Mouse (Mus musculus) megakaryocyte, adult 5-6 weeks (primary cell): ENCODE results near the gene Kdelc2. TPM values are rescaled to one million over a fixed set of nuclear protein-coding genes. Genes with fewer than 3 reads are reported as not detected.

Source experiments
- ATAC-seq: 2 replicates; pipeline ENCODE4 v1.8.0; 2016; ENCODE audit warnings: mild to moderate bottlenecking, inconsistent platforms; ENCODE audit not compliant: poor library complexity, severe bottlenecking
- total RNA-seq, 2 experiments: library from RNA; stranded (forward) in 1 of 2; stranded (reverse) in 1 of 2; fragments of 153-499, 151-499 nt in 1 of 2; fragments of 221-1000, 200-1000 nt in 1 of 2; gene quantifications; 2 replicates each; pipeline versions ENCODE4 v1.2.3 to v1.2.4; 2015 to 2017

Gene Kdelc2
- total RNA-seq, 2 experiments from 2014 or later, result 4.0 to 4.6 TPM

GRCm38 (mm10) chr9:53435830-53436570 is 52.2 kb downstream of the Kdelc2 start:
- ATAC-seq, result peak; percentile 62

- no peak for ATAC-seq
Observed at GRCm38 (mm10) chr9:53450609-53451008, 66.8 kb downstream of the Kdelc2 start.

Other genes starting within 250 kb of the Kdelc2 start
- 24.0 and 24.7 TPM in 2 replicates for gene Ddx10, start 136.0 kb upstream of the Kdelc2 start, total RNA-seq (2015)
- 28.8 and 33.9 TPM in 2 replicates for gene Ddx10, start 136.0 kb upstream of the Kdelc2 start, total RNA-seq (2017)
- not detected in 2 replicates for gene Exph5, start 82.4 kb upstream of the Kdelc2 start, total RNA-seq (2015)
- gene Exph5, start 82.4 kb upstream of the Kdelc2 start, total RNA-seq (2017), result 0.11 TPM in 1 of 2 replicates, not detected in the other
- not detected in 2 replicates for gene 4930550C14Rik, start 18.3 kb downstream of the Kdelc2 start, total RNA-seq (2015)
- 0.18 TPM in 1 of 2 replicates, not detected in the other for gene 4930550C14Rik, start 18.3 kb downstream of the Kdelc2 start, total RNA-seq (2017)
- 14.1 and 15.2 TPM in 2 replicates for gene Atm, start 152.7 kb downstream of the Kdelc2 start, total RNA-seq (2015)
- 17.8 and 20.8 TPM in 2 replicates for gene Atm, start 152.7 kb downstream of the Kdelc2 start, total RNA-seq (2017)
- gene Npat, start 153.0 kb downstream of the Kdelc2 start, total RNA-seq (2015), result 19.8 and 20.8 TPM in 2 replicates
- 17.4 and 18.1 TPM in 2 replicates for gene Npat, start 153.0 kb downstream of the Kdelc2 start, total RNA-seq (2017)
- 66.1 and 78.8 TPM in 2 replicates for gene Acat1, start 226.4 kb downstream of the Kdelc2 start, total RNA-seq (2015)
- 50.8 and 62.4 TPM in 2 replicates for gene Acat1, start 226.4 kb downstream of the Kdelc2 start, total RNA-seq (2017)